8 mouse cellular contexts compared by ENCODE assay signal in the genomic region with DNA sequence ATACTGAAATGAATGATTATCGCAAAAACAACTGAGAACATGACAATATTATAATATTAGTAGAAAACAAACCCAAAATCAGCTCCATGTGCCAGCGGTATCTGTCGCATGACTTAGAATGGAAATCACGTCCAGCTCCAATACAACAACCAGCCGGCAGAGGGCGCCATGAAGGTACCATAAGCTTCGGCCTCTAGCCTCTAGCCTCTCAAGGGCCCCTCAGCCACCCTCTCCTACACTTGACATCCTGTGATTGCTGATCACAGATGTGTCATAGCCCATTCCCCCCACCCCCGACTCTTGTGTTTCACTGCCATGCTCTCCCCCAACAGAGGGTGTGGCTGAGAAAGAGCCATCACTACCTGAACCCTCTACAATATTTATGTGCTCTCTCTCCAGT. TPM values are rescaled to one million over a fixed set of nuclear protein-coding genes. Genes with fewer than 3 reads are reported as not detected.
A peak's percentile ranks its signal among the peaks of the same experiment; 100 is the strongest.
DNase-seq lines count a peak whose midpoint lies in the region; ATAC-seq and TF ChIP-seq lines count a peak whose summit lies in the region.

No protein-coding gene starts in this region.

- H3K9ac ChIP-seq in forebrain, embryonic 11.5 days (ENCODE audit: low read length), result no peak overlapping the region
- no peak overlapping the region for H3K9ac ChIP-seq in midbrain, embryonic 14.5 days (replicated peaks; ENCODE audit: low read length)

- peak; percentile 63 for TF ChIP-seq CTCF in G1E (IDR thresholded peaks at IDR 0.05; ENCODE audit: low read depth, low read length)

- no peaks in the 10 kb centered on the region for H3K9me3 ChIP-seq in G1E (replicated peaks)
- no peaks in the 10 kb centered on the region for H3K9me3 ChIP-seq in forebrain, embryonic 11.5 days (ENCODE audit: control insufficient read depth, low read length)
- no peaks in the 10 kb centered on the region for H3K9me3 ChIP-seq in midbrain, embryonic 14.5 days (ENCODE audit: control insufficient read depth, low read length)

- H3K4me1 ChIP-seq in G1E (ENCODE audit: insufficient read depth, low read depth, low read length), result no peaks in the 10 kb centered on the region
- no peaks in the 10 kb centered on the region for H3K4me1 ChIP-seq in forebrain, embryonic 11.5 days (replicated peaks; ENCODE audit: control insufficient read depth, insufficient read depth, low read length)
- H3K4me1 ChIP-seq in midbrain, embryonic 14.5 days (ENCODE audit: control insufficient read depth, insufficient read depth, low read length), result no peaks in the 10 kb centered on the region

- no peak for ATAC-seq in G1E (ENCODE audit: extremely low read depth, insufficient number of reproducible peaks, low FRiP score, poor library complexity, severe bottlenecking)
- peak; percentile 56 for ATAC-seq in forebrain, embryonic 11.5 days (replicated peaks; ENCODE audit: low FRiP score)
- no peak for ATAC-seq in midbrain, embryonic 14.5 days (ENCODE audit: low FRiP score, low TSS enrichment)

- no peak overlapping the region for H3K4me2 ChIP-seq in forebrain, embryonic 11.5 days (ENCODE audit: low read depth, low read length, severe bottlenecking)
- no peak overlapping the region for H3K4me2 ChIP-seq in midbrain, embryonic 14.5 days (ENCODE audit: low read length)

- H3K27me3 ChIP-seq in G1E (ENCODE audit: insufficient read depth, low read length), result no peaks in the 10 kb centered on the region; the same call in 1 of the 2 replicates
- no peaks in the 10 kb centered on the region for H3K27me3 ChIP-seq in forebrain, embryonic 11.5 days (ENCODE audit: control insufficient read depth, insufficient read depth, low read length)
- no peaks in the 10 kb centered on the region for H3K27me3 ChIP-seq in midbrain, embryonic 14.5 days (ENCODE audit: control insufficient read depth, insufficient read depth, low read length)

- peak; percentile 64 for DNase-seq in left cerebral cortex, postnatal 4 days
- DNase-seq in left cerebral cortex, adult 8-10 months (ENCODE audit: low spot score in 2 of 2), result no peak
- no peak for DNase-seq in G1E (ENCODE audit: low spot score)
- peak; percentile 25 for DNase-seq in c-Kit-positive CD71-positive TER-119-negative erythroid progenitor cells, embryonic 14.5 days (ENCODE audit: low read depth)
- DNase-seq in forebrain, embryonic 11.5 days (ENCODE audit: low spot score), result peak; percentile 80
- peak; percentile 73 for DNase-seq in kidney, postnatal 14 days
- peak; percentile 59 for DNase-seq in midbrain, embryonic 14.5 days
- DNase-seq in Muller cell, postnatal 12 days (ENCODE audit: inconsistent ontology term), result no peak

- H3K36me3 ChIP-seq in G1E (replicated peaks), result no peaks in the 10 kb centered on the region
- H3K36me3 ChIP-seq in forebrain, embryonic 11.5 days (ENCODE audit: control insufficient read depth, insufficient read depth, low read length), result no peaks in the 10 kb centered on the region
- no peaks in the 10 kb centered on the region for H3K36me3 ChIP-seq in midbrain, embryonic 14.5 days (ENCODE audit: control insufficient read depth, insufficient read depth, low read length)

- intact Hi-C loops in left cerebral cortex, postnatal 4 days (cut with DNase I), result loop anchor here (10.0 kb wide), 1 partner anchor 85 kb away; a partner anchor contains a TSS

- H3K27ac ChIP-seq in forebrain, embryonic 11.5 days (ENCODE audit: low read depth, low read length), result no peak overlapping the region
- no peak overlapping the region for H3K27ac ChIP-seq in midbrain, embryonic 14.5 days (replicated peaks; ENCODE audit: low read depth, low read length)

- no peak overlapping the region for H3K4me3 ChIP-seq in G1E (ENCODE audit: low read depth, low read length)
- no peak overlapping the region for H3K4me3 ChIP-seq in forebrain, embryonic 11.5 days (ENCODE audit: low read depth, low read length)
- H3K4me3 ChIP-seq in midbrain, embryonic 14.5 days (replicated peaks; ENCODE audit: low read depth, low read length), result no peak overlapping the region

- 29% methylated on average over 8 of the region's 8 CpGs for WGBS in forebrain, embryonic 11.5 days
- 26% methylated on average over 8 of the region's 8 CpGs for WGBS in midbrain, embryonic 14.5 days

RNA-seq across cellular contexts. Expression of a gene that starts 17.5 kb away (rescaled TPM):
- 1 to 10 TPM; 3.3 to 3.5 TPM for total RNA-seq in left cerebral cortex, postnatal 4 days (2021)
- 100 to 1,000 TPM; 193 to 269 (median 228) TPM for total RNA-seq in left cerebral cortex, adult 8-10 months (2022)
- total RNA-seq in G1E (2014; fragmentation: Nextera tagmentation) (not detected in 2 replicates), G1E (2017) (0.05 and 0.06 TPM in 2 replicates)
- not detected in 2 replicates for polyA plus RNA-seq in G1E (2012)
- polyA plus RNA-seq in forebrain, embryonic 11.5 days (2014; fragmentation: Nextera tagmentation; extraction: Ambion mirVana), result 0.29 and 0.49 TPM in 2 replicates
- 0.08 TPM in 2 replicates for polyA plus RNA-seq in midbrain, embryonic 14.5 days (2014; fragmentation: Nextera tagmentation; extraction: Ambion mirVana)

RNA-seq across cellular contexts. Expression of a gene that starts 41.1 kb away (rescaled TPM):
- total RNA-seq in left cerebral cortex, postnatal 4 days (2021), result under 1 TPM; 0.72 TPM
- total RNA-seq in left cerebral cortex, adult 8-10 months (2022), result 1 to 10 TPM in 1 of 4 experiments, under 1 TPM in 1, not detected in 2; 0.84 to 1.4 TPM
- total RNA-seq in G1E (2014; fragmentation: Nextera tagmentation), result not detected in 2 replicates
- not detected in 2 replicates for total RNA-seq in G1E (2017)
- polyA plus RNA-seq in G1E (2012), result not detected in 2 replicates
- not detected in 2 replicates for polyA plus RNA-seq in forebrain, embryonic 11.5 days (2014; fragmentation: Nextera tagmentation; extraction: Ambion mirVana)
- polyA plus RNA-seq in midbrain, embryonic 14.5 days (2014; fragmentation: Nextera tagmentation; extraction: Ambion mirVana), result not detected in 2 replicates

Comparison
In these comparisons a context has a peak if more than half of its experiments do, and no peak if none do; other contexts are left out.
1. DNase-seq: peak in left cerebral cortex, postnatal 4 days (single experiment), c-Kit-positive CD71-positive TER-119-negative erythroid progenitor cells, embryonic 14.5 days (single experiment), forebrain, embryonic 11.5 days (single experiment), kidney, postnatal 14 days (single experiment) and midbrain, embryonic 14.5 days (single experiment); none in left cerebral cortex, adult 8-10 months (0 of 2), G1E (single experiment) and Muller cell, postnatal 12 days (single experiment).
2. RNA of a gene that starts 17.5 kb away (total RNA-seq): 193 to 269 TPM in left cerebral cortex, adult 8-10 months; 3.3 to 3.5 TPM in left cerebral cortex, postnatal 4 days and 0.05 to 0.06 TPM in G1E; every median in the first group is over 10 times any median in the second.